Mouse (Mus musculus): ENCODE data around the gene Ccdc80. TPM values are rescaled to one million over a fixed set of nuclear protein-coding genes. Genes with fewer than 3 reads are reported as not detected.

Gene Ccdc80
- polyA plus RNA-seq, 1 experiment from 2014 or later = 11.8 TPM

DNA sequence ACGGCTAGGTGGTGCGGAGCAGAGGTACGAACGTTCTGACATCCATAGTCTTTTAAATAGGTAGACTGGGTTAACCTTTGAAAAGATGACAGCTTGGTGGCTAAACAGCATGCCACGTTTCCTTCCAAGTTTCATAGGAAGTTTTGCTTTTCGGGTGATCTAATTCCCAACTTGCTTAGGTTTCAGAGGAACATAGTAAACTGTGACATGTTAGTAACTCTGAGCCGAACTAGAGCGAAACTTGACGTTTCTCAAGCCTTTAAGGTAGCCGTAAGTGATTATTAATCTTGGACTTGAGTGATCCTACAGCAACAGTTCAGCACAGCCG is 66.2 kb downstream of the Ccdc80 start:
- Histone ChIP-seq H3K4me1 (ENCODE audit: control insufficient read depth, low read depth, low read length) (peaks cover 6% of the 10 kb centered on the region), H3K4me3 (ENCODE audit: low read depth, low read length) (peak overlapping the region; percentile 69), H3K27ac (ENCODE audit: low read length) (peak overlapping the region; percentile 80), H3K4me2 (ENCODE audit: low read depth, low read length) (peak overlapping the region; percentile 90), H3K9me3 (replicated peaks; ENCODE audit: control insufficient read depth, low read length) (no peaks in the 10 kb centered on the region), H3K36me3 (ENCODE audit: control insufficient read depth, insufficient read depth) (no peaks in the 10 kb centered on the region), H3K27me3 (ENCODE audit: control insufficient read depth, insufficient read depth, low read depth, low read length) (no peaks in the 10 kb centered on the region), H3K9ac (ENCODE audit: low read depth, low read length) (peak overlapping the region; percentile 77)
- 1% methylated on average over 11 of the region's 11 CpGs for WGBS (ENCODE audit: insufficient replicate concordance)
- ATAC-seq (ENCODE audit: low read depth) = no peak

Other genes starting within 250 kb of the Ccdc80 start
- 0.06 TPM in 1 of 2 replicates, not detected in the other for gene Cd200r2, start 226.3 kb upstream of the Ccdc80 start, polyA plus RNA-seq (2015; fragmentation: Nextera tagmentation; extraction: Ambion mirVana)
- 0.98 and 1.3 TPM in 2 replicates for gene Cd200r3, start 149.7 kb upstream of the Ccdc80 start, polyA plus RNA-seq (2015; fragmentation: Nextera tagmentation; extraction: Ambion mirVana)
- gene Slc35a5, start 65.3 kb downstream of the Ccdc80 start, polyA plus RNA-seq (2015; fragmentation: Nextera tagmentation; extraction: Ambion mirVana) = 7.6 and 9.4 TPM in 2 replicates
- gene Atg3, start 65.4 kb downstream of the Ccdc80 start, polyA plus RNA-seq (2015; fragmentation: Nextera tagmentation; extraction: Ambion mirVana) = 14.8 and 15.1 TPM in 2 replicates
- gene Btla, start 130.9 kb downstream of the Ccdc80 start, polyA plus RNA-seq (2015; fragmentation: Nextera tagmentation; extraction: Ambion mirVana) = 0.44 and 0.57 TPM in 2 replicates